Mouse (Mus musculus) lung, postnatal 0 days (tissue): Measurements from ENCODE around the gene Gk. TPM values are rescaled to one million over a fixed set of nuclear protein-coding genes. Genes with fewer than 3 reads are reported as not detected.
A peak's percentile ranks its signal among the peaks of the same experiment; 100 is the strongest.

Experiments
- ATAC-seq: fragments of 200-750 bp; cut with Nextera tagmentation; 2 replicates; pipeline ENCODE4 v1.8.0; 2017; ENCODE audit warnings: moderate library complexity
- DNase-seq: peaks from one replicate; pipeline ENCODE4 v3.0.0-alpha.2; 2016; ENCODE audit warnings: low spot score
- H3K27ac ChIP-seq: fragments of 300-500 bp; sonication (generic); 2 replicates; pipeline ENCODE4 v1.5.1; 2014; ENCODE audit warnings: antibody characterized with exemption, mild to moderate bottlenecking, low read length, mixed read lengths
- H3K27me3 ChIP-seq: fragments of 300-500 bp; sonication (generic); replicated peaks from 2 replicates; pipeline ENCODE4 v1.6.1; 2014; ENCODE audit warnings: low read length, mixed read lengths; ENCODE audit not compliant: insufficient read depth
- H3K36me3 ChIP-seq: fragments of 300-500 bp; sonication (generic); 2 replicates; pipeline ENCODE4 v1.6.1; 2014; ENCODE audit warnings: low read length, mixed read lengths; ENCODE audit not compliant: insufficient read depth
- H3K4me1 ChIP-seq: fragments of 300-500 bp; sonication (generic); 2 replicates; pipeline ENCODE4 v1.6.1; 2014; ENCODE audit warnings: antibody characterized with exemption, low read depth, low read length, mixed read lengths; ENCODE audit not compliant: insufficient read depth
- H3K4me2 ChIP-seq: fragments of 300-500 bp; sonication (generic); replicated peaks from 2 replicates; pipeline ENCODE4 v1.6.1; 2014; ENCODE audit warnings: low read depth, mild to moderate bottlenecking, low read length, moderate library complexity, mixed read lengths
- H3K4me3 ChIP-seq: fragments of 300-500 bp; sonication (generic); 2 replicates; pipeline ENCODE4 v1.5.1; 2014; ENCODE audit warnings: low read depth, low read length
- H3K9ac ChIP-seq: fragments of 300-500 bp; sonication (generic); replicated peaks from 2 replicates; pipeline ENCODE4 v1.6.1; 2014; ENCODE audit warnings: low read depth, mild to moderate bottlenecking
- H3K9me3 ChIP-seq: fragments of 300-500 bp; sonication (generic); 2 replicates; pipeline ENCODE4 v1.6.1; 2016; ENCODE audit warnings: low read length, mixed read lengths
- CTCF ChIP-seq: IDR thresholded peaks from 2 replicates; pipeline ENCODE4 v1.5.1; 2016; ENCODE audit warnings: antibody characterized with exemption, mild to moderate bottlenecking
- EP300 ChIP-seq: IDR thresholded peaks from 2 replicates; pipeline ENCODE4 v1.6.1; 2016; ENCODE audit warnings: antibody characterized with exemption, mild to moderate bottlenecking, control low read depth
- WGBS: fragments of 180-500 bp; shearing (Covaris S2); extraction: QIAGEN DNeasy Blood & Tissue Kit; methylation state at CpG from one replicate; pipeline ENCODE4 v1.1.7; 2014; 5-methylcytosine and 5-hydroxymethylcytosine counted together
- polyA plus RNA-seq: library from polyadenylated mRNA; unstranded; fragments of >200 nt; fragmentation: Nextera tagmentation; extraction: Ambion mirVana; gene quantifications from 2 replicates; pipeline ENCODE4 v1.2.1, GENCODE M21; 2015

The Gk gene
- polyA plus RNA-seq, 1 experiment from 2014 or later: 8.7 TPM

- DNase-seq (peak; percentile 9), ATAC-seq (peak; percentile 16)
- H3K9ac ChIP-seq: peak overlapping the region; percentile 29; the same call in 1 of the 2 replicates
- no peaks in the 10 kb centered on the region for H3K27me3 ChIP-seq
- H3K4me1 ChIP-seq: no peaks in the 10 kb centered on the region
- H3K9me3 ChIP-seq: no peaks in the 10 kb centered on the region
- WGBS: 25% methylated on average over 21 of the region's 22 CpGs
- peak overlapping the region; percentile 79 for H3K27ac ChIP-seq
- peak overlapping the region; percentile 58 for H3K4me2 ChIP-seq
- TF ChIP-seq EP300: no peak
- no peak for TF ChIP-seq CTCF
- no peaks in the 10 kb centered on the region for H3K36me3 ChIP-seq
- H3K4me3 ChIP-seq: peak overlapping the region; percentile 45
Observed at GRCm38 (mm10) chrX:85775879-85776543, 608 bp downstream of the Gk start.

- H3K27me3 ChIP-seq: no peaks in the 10 kb centered on the region
- no peaks in the 10 kb centered on the region for H3K4me1 ChIP-seq
- H3K4me3 ChIP-seq: no peak overlapping the region
- TF ChIP-seq EP300 (no peak), CTCF (no peak)
- DNase-seq (peak; percentile 14), ATAC-seq (no peak)
- H3K9me3 ChIP-seq: no peaks in the 10 kb centered on the region
- 55% methylated on average over 3 of the region's 3 CpGs for WGBS
- H3K9ac ChIP-seq: no peak overlapping the region
- no peak overlapping the region for H3K27ac ChIP-seq
- no peaks in the 10 kb centered on the region for H3K36me3 ChIP-seq
- no peak overlapping the region for H3K4me2 ChIP-seq
Observed at GRCm38 (mm10) chrX:85771303-85771702, 5.3 kb downstream of the Gk start.

GRCm38 (mm10) chrX:85770747-85771146, 5.9 kb downstream of the Gk start:
- no peaks in the 10 kb centered on the region for H3K9me3 ChIP-seq

GRCm38 (mm10) chrX:85768578-85768977, 8.0 kb downstream of the Gk start:
- ATAC-seq: no peak
- Histone ChIP-seq H3K9me3 (no peaks in the 10 kb centered on the region), H3K9ac (no peak overlapping the region), H3K27me3 (no peaks in the 10 kb centered on the region), H3K4me1 (no peaks in the 10 kb centered on the region), H3K4me3 (no peak overlapping the region), H3K27ac (no peak overlapping the region), H3K36me3 (no peaks in the 10 kb centered on the region), H3K4me2 (no peak overlapping the region)
- TF ChIP-seq EP300 (no peak), CTCF (no peak)
- no peak for DNase-seq
- 65% methylated on average over 2 of the region's 2 CpGs for WGBS

More at GRCm38 (mm10) chrX:85770747-85771146, 5.9 kb downstream of the Gk start:
- H3K4me2 ChIP-seq: no peak overlapping the region
- H3K9ac ChIP-seq: no peak overlapping the region
- TF ChIP-seq CTCF (no peak), EP300 (no peak)
- WGBS: 87% methylated on average over 3 of the region's 3 CpGs
- H3K27ac ChIP-seq: no peak overlapping the region
- no peak overlapping the region for H3K4me3 ChIP-seq
- H3K36me3 ChIP-seq: no peaks in the 10 kb centered on the region
- no peaks in the 10 kb centered on the region for H3K27me3 ChIP-seq
- peak; percentile 13 for DNase-seq
- H3K4me1 ChIP-seq: no peaks in the 10 kb centered on the region
- 0 out of 2 replicates have a peak, but pooled peaks have one; percentile 30 for ATAC-seq

DNA sequence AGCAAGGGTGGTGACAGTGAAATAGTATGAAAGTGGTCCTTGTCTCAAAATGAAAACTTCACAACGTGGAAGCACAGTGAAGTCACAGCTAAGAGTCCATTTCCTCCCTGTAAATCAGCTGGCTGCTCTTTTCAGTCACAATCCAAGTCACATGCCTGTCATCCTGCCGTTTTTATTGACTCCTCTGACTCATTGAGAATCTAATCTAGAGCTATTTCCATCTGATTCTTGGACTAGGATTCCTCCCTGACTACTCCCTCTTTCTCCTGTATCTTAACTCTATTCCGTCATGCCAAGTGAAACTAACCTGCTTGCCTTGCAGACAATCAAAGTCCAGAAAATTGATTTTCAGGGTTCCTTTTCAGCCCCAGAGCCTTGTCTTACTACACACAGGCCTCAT, 20.6 kb downstream of the Gk start:
- Histone ChIP-seq H3K27me3 (no peaks in the 10 kb centered on the region), H3K4me2 (no peak overlapping the region), H3K36me3 (no peaks in the 10 kb centered on the region), H3K9me3 (no peaks in the 10 kb centered on the region), H3K4me1 (no peaks in the 10 kb centered on the region), H3K4me3 (no peak overlapping the region), H3K27ac (no peak overlapping the region), H3K9ac (no peak overlapping the region)
- TF ChIP-seq EP300: no peak
- no peak for TF ChIP-seq CTCF
- no peak for ATAC-seq
- WGBS: 38% methylated on average over 3 of the region's 3 CpGs
- peak; percentile 8 for DNase-seq

DNA sequence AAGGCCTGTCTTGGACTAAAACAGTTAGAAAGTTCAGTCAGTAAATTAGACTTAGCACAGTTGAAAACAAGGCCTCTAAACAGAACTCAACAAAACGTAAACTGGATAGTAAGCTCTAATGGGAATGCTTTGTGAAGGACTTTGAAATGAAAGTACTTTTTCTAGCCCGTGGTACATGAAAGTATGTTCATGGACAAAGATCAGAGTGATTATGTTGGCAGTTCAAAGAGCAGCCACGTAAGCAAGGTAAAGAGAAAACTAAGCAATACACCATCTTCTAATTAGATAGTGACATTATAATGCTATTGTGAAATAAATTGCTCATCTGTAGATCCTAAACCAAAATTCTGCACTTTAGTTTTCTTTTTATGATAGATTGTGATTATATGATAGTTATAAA, 32.8 kb downstream of the Gk start:
- no peak for ATAC-seq
- no peak overlapping the region for H3K4me2 ChIP-seq
- 79% methylated on average over 3 of the region's 3 CpGs for WGBS
- H3K4me1 ChIP-seq: no peaks in the 10 kb centered on the region
- H3K9ac ChIP-seq: no peak overlapping the region
- H3K9me3 ChIP-seq: no peaks in the 10 kb centered on the region
- no peaks in the 10 kb centered on the region for H3K27me3 ChIP-seq
- no peak for DNase-seq
- no peak overlapping the region for H3K4me3 ChIP-seq
- H3K36me3 ChIP-seq: no peaks in the 10 kb centered on the region
- TF ChIP-seq CTCF: no peak
- no peak for TF ChIP-seq EP300
- H3K27ac ChIP-seq: no peak overlapping the region
